Mouse (Mus musculus) megakaryocyte, embryonic 14.5 days (primary cell): ENCODE measurements around the gene Krt9.

ENCODE experiments used
- FLI1 ChIP-seq: IDR thresholded peaks from 2 replicates; pipeline ENCODE4 v1.6.1; 2012; ENCODE audit warnings: low read length, inconsistent platforms, mixed read lengths
- GATA1 ChIP-seq: IDR thresholded peaks from 3 replicates; pipeline ENCODE4 v1.6.1; 2012; ENCODE audit warnings: mixed read lengths, low read length, inconsistent platforms, borderline replicate concordance

DNA sequence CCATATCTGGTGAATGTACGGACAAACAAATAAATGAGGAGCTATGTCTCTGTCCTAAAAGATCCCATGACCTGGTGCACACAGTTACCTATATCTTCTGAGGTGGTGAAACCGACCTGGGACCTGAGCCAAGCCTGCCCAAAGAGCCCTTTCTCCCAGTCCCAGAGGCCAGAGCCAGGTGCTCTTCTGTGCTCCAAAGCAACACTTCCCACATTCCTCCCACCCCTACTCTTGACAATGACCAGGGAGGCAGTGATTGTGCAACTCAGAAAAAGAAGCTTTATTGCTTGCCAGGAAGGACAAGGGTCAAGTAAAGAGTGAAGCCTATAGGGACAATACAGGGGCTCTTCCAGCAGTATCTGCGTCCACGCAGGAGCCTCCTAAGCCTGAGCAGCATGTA is 9.9 kb upstream of the Krt9 start:
- TF ChIP-seq GATA1, result no peak
- TF ChIP-seq FLI1, result no peak
